Mouse (Mus musculus) frontal cortex, postnatal 25 days (tissue): ENCODE results near the gene Lmcd1.

Source experiments
- DNase-seq, 2 experiments: peaks; one replicate each; pipeline ENCODE4 v3.0.0; 2022; ENCODE audit warnings: low spot score in 2 of 2

Gene Lmcd1

GRCm38 (mm10) chr6:112360676-112361075 lies 87.1 kb downstream of the Lmcd1 start:
- DNase-seq, result peak in 1 of 2 experiments; percentile 7

GRCm38 (mm10) chr6:112362349-112362958 lies 88.9 kb downstream of the Lmcd1 start:
- peak; percentile 68 to 72 for DNase-seq

DNA sequence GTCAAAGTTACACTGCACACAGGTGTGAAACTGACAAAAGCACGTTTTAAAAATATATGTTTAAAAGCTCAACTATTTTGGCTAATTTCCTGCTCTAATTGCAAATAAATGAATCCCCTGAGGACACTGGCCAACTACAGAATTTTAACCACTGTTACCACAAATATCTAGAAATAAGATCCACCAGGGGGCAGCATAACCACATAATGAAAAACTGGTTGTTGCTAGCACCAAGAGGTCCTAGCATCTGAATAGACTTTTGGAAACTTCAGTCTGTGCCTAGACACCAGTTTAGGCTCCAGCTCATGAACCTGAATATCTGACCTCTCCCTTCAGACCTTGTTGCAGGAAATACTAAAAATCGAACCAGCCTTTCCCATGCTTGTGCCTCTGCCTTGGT lies 91.0 kb downstream of the Lmcd1 start:
- no peak for DNase-seq

DNA sequence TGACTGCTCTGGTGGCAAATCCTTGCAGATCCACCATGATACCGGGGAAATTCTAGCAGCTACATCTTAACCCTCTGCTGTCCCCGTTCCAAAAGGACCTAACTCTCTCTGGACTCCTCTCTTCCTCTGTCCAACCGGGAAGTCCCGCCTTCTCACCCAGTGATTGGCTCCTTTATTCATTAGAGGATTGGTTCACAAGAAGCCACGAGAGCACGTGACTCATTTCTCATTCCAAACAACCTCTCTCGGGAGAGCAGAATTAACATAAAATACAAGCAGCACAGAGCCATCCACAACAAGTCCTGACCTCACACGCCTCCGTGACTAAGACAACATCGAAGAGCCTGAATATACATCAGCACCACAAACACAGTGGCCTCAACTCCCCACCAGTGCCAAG lies 91.7 kb downstream of the Lmcd1 start:
- no peak for DNase-seq

DNA sequence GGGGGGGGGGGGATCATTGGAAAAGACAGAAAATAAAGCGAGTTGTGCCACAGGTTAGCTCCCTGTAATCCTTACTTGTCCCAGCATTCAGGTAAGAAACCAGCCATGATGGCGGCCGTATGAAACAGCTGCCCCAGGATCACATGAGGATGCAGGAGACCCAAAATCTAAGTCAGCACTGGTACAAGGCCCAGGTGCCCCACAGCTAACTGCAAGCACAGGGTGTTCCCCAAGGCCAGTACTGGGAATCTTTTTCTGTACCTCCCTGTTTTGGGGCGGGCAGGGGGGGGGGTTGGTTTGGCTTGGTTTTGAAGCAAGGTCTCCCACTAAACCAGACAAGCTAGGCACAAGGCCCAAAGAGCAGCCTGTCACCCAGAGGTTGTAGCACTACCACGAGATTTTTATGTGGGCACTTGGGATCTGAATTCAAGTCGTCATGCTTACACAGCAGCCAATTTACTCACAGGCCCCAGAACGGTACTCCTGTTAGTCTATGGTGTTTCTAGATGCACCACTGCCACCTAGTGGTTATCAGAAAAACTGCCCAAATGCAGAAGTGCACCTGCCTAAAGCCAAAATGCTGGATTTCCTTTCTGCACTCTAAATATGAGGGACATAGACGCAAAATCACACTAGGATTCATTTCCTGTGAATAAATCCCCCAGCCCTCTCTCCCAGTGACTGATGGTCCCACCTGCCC lies 100.5 kb downstream of the Lmcd1 start:
- no peak for DNase-seq

DNA sequence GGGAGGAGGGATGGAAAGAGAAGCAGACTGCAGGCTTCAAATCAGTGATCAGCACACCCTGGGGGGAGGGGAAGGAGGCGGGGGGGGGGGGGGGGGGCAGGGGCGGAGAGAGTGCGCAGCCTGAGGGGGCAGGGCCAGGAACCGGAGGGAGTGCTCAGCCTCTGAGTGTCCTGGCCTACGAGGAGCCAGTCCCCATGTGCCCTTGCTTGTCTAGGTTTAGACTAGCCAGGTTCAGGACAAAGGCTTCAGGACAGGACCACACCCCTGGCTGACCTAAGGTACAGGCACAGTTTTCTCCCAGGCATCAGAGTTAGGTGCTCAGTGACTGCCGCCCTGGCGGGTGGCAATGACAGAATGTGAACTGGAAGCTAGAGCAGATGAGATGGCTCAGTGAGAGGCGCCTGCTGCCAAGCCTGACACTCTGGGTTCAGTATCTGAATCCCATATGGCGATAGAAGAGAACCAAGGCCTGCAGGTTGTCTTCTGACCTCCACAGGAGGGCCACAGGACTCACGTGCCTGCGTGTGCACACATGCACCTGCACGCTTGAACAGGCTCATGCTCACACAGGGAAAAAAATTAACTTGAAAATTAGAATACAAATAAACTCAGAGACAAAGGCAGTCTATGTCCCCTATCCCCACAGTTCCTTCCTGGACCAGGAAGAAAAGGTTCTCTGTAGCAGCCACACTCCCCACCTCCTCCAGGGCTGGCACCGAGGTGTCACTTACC lies 102.3 kb downstream of the Lmcd1 start:
- no peak for DNase-seq

GRCm38 (mm10) chr6:112379054-112379453 lies 105.5 kb downstream of the Lmcd1 start:
- DNase-seq, result no peak
